Mouse (Mus musculus): Measurements from ENCODE around the gene Krtap10-10.
A peak's percentile ranks its signal among the peaks of the same experiment; 100 is the strongest.

Krtap10-10 gene

GRCm38 (mm10) chr10:77867546-77867945 is 31.8 kb downstream of the Krtap10-10 start:
- no peak for DNase-seq (ENCODE audit: low read depth, low spot score)

DNA sequence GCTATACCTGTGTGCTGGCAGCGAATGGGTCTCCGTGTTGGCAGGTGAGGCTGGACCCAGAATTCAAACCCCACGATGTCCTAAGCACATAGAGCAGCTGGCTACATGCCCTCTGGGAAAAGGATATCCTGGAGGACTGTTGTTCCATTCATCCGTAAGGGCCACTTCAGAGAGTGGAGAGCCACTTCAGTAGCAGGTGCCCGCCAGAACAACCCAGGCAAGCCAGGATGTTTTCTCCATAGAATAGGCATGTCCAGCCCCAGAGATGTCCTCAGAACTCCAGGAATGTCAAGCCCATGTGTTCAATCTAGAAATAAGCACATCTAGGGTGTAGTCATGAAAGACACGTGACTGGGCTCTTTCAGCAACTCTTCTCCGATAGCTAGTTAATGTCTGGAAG is 33.9 kb downstream of the Krtap10-10 start:
- no peak for DNase-seq (ENCODE audit: low read depth, low spot score)

GRCm38 (mm10) chr10:77878985-77879384 is 43.2 kb downstream of the Krtap10-10 start:
- DNase-seq (ENCODE audit: low read depth, low spot score): peak; percentile 17

GRCm38 (mm10) chr10:77880305-77880704 is 44.6 kb downstream of the Krtap10-10 start:
- DNase-seq (ENCODE audit: low read depth, low spot score): peak; percentile 68

- DNase-seq (ENCODE audit: low read depth, low spot score): peak; percentile 21
Observed at GRCm38 (mm10) chr10:77882553-77882952, 46.8 kb downstream of the Krtap10-10 start.

- DNase-seq (ENCODE audit: low read depth, low spot score): peak; percentile 28
Observed at GRCm38 (mm10) chr10:77886007-77886747, 50.4 kb downstream of the Krtap10-10 start.
